Mouse (Mus musculus) mesoderm, embryonic 11.5 days (tissue): ENCODE data around the gene Fars2.
"Not testable (repeated sequence)": the region's sequence is repeated elsewhere in the genome, so short reads cannot be mapped to it uniquely, and the experiment has no call there.

Experiments
- DNase-seq: peaks from one replicate; pipeline ENCODE4 v3.0.0-alpha.2; 2012; ENCODE audit warnings: low read depth, low spot score

Fars2 gene

GRCm38 (mm10) chr13:36367712-36368491 lies 250.7 kb downstream of the Fars2 start:
- DNase-seq: no peak

DNA sequence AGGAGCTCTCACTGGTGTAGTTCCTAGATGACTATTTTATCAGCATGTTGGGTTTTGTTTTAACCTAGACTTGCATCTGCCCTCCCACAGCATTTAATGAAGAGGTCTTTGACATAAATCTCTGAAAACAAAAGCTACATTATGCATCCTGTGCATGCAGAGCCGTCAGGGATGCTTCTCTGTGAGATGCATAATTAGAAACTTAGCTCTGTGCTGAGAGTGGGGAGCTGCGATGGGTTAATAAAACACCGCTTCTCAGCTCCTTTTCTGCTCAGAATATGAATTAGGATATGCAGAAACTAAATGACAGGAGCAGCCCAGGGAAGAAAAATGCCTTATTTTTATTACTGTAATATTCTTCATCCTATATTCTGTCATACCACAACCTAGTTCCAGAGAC lies 251.6 kb downstream of the Fars2 start:
- DNase-seq: no peak

- DNase-seq: no peak
Observed at GRCm38 (mm10) chr13:36369400-36369799, 252.2 kb downstream of the Fars2 start.

GRCm38 (mm10) chr13:36383236-36383635 lies 266.0 kb downstream of the Fars2 start:
- DNase-seq: no peak

DNA sequence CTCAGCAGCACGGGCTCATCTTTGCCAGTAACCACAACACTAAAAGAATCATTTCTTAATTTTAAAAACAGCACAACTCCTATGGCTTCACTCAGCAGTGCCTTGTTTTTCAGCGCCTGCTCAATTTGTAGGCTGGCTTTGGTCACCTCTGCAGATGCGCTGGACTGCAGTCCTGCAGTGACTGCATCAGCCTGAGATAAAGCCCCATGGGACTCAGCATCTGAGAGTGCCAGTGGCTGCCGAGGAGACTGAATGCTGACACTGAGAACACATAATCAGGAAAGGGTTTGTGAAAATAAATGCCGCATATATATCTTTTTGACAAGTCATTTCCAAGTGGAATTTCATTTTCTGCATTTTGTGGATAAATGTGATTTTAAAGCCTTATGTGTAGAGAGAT lies 268.9 kb downstream of the Fars2 start:
- DNase-seq: no peak

GRCm38 (mm10) chr13:36391936-36392335 lies 274.7 kb downstream of the Fars2 start:
- no peak for DNase-seq

DNA sequence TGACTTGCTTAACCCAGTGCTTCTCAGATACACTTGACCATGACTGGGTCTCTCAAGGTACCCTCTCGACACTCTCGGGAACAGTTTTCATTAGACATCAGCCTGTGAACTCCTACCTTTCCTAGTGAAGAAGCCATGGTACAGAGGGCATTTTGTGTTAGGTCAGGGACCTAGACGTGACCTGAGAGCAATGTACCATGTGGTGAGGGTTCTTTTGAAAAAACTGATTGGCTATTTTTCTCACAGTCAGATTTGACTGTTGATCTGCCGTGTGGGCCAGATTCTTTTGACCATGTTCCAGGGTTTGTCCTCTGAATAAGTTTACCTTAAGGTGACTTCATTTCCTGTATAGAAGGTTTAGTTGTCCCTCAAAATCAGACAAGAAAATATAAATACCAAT lies 275.5 kb downstream of the Fars2 start:
- DNase-seq: no peak

GRCm38 (mm10) chr13:36401011-36401410 lies 283.8 kb downstream of the Fars2 start:
- no peak for DNase-seq

- no peak for DNase-seq
Observed at GRCm38 (mm10) chr13:36413276-36413675, 296.1 kb downstream of the Fars2 start.

DNA sequence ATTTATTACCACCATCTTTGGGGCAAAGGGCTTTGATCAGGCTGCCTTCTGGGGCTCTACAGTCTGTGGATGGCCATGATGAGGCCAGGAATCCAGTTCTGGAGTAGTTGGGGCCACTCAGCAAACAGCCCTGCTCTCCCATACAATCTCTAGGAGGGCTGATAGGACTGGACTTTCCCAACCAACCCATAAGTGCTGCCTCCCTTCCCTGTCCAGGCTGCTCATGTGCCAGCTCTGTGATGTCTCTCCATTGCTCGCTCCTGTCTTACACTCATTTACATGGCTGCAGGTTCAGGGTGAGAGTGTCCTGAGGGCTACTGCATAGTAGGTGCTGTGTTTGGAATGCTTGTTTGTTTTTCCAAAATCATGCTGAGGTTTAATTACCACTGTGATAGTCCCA lies 298.0 kb downstream of the Fars2 start:
- DNase-seq: no peak

- DNase-seq: no peak
Observed at GRCm38 (mm10) chr13:36416546-36416945, 299.3 kb downstream of the Fars2 start.

DNA sequence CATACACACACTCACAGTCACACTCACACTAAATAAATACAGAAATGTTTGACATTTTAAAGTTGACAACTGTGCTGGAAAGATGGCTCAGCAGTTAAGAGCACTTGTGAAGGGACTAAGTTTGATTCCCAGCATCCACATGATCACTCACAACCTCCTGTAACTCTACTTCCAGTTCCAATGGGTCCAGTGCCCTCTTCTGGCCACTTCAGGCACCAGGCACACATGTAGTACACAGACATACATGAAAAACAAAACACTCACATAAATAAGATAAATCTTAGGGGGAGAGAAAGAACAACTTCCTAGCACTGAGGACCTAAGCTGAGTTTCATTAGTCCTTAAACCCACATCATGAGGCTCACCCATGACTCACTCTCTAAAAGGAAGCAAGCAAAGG lies 302.1 kb downstream of the Fars2 start:
- DNase-seq: no peak

DNA sequence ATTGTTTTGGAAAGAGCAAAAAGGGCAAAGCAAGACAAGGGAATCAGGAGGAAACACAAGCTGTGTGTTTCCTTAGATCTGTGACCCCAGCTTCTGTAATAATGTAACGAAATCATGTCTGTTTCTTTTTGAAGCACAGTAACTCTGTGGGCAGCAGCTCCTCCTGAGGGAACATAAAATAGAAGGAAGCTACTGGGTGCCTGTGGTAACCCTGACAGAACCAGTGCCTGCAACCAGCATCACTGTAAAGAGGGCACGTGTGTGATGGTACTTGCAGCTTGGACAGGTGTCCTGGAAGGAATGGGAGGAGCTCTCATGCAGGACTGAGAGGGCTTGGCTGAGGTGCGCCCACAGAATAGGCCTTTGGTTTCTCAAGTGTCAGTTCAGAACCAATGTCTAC lies 305.2 kb downstream of the Fars2 start:
- no peak for DNase-seq

DNA sequence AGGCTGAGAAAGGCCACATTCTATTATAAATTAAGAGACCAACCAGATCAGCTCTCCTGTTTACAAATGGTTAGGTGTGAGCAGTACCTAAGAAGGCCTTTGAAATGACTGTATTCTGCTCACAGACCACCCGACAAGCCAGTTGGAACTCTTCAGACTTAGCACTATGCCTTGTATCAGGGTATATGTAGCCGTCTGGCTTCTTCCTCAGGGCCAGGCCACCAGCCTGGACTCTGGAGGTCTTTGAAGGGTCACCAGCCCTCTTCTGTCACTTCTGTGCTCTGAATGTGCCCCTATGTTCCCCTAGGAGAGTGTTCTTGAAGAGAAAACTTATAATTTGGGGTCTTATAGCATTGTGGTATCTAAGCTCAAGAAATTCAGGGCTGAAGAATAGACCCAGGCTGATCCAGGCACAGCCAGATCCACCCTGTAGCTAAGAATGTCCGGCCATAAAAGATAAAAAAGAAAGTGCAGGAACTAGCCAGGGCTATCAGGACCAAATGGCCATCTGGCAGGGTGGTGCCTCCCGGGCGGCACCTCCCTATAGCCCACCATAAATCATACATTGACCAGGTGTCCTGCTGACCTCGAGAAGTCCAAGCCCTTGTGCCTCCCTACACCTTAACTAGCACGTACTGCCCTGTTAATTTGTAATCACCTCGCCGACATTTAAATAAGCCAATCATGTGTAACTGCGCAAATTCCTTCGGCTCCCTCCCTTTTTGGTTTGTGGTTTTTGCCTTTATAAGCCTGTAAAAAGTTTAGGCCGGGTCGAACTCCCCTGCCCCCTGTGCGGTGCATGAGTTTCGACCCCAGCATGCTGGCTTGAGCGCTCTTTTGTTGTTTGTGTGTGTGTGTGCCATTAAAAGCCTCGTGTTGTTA lies 308.9 kb downstream of the Fars2 start:
- not testable (repeated sequence) for DNase-seq

DNA sequence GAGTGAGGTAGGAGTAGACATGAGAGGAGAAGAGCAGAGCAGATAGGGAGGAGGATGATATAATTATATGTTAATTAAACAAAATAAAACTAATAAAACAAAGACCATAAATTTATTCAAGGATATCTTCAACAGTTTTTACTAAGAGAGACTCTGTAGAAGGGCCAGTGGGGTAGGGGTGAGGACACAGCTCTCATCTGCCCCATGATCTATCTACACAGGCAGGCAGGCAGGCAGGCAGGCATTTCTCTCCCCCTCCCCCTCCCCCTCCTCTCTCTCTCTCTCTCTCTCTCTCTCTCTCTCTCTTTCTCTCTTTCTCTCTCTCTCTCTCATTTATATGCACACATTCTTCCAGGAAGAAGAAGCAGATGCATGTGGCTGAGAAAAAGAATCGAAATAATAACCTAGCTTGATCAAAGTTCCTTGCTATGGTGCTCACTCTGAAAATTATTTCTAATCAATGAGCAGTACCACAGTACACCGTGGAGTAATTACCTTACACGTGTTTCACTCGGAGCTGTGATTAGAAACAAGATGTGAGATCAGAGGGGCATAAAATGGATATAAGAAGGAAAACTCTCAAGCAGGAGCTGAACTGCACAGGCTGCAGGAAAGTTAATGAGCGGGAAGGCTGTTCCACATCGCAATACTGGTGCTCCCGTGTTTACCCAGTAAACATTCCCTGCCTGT lies 312.4 kb downstream of the Fars2 start:
- DNase-seq: no peak

DNA sequence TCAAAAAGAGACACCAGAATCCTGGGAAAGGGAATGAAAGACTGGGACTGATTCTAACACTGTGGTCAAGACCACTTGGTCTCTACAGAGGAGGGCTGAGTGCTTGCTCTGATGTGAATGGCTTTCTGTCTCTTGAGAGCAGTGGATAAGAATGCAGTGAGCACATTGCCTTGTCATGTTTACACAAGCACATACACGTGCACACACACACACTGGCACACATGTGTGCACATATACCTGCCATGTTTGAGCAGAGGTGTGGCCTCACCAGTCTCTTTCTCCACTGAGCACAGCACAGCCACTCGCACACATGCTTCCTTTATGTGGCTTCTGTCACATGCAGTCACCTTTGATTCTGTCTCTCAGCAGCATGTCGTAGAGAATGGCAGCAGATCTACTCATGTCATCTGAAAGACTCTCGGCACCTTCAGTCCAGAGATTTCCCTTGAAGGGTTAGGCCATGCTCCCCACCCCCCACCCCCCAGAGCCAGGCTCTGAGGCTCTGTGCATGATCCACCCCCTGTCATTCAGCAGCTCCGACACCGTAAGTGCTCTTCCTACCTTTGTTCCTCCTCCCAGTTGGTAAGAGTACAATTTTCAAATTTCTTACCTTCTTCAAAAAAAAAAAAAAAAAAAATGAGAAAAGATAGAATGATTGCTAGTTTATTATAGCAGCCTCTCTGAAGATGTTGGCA lies 313.4 kb downstream of the Fars2 start:
- DNase-seq: no peak

- DNase-seq: no peak
Observed at GRCm38 (mm10) chr13:36431974-36432518, 314.8 kb downstream of the Fars2 start.

- DNase-seq: no peak
Observed at GRCm38 (mm10) chr13:36444748-36445423, 327.7 kb downstream of the Fars2 start.

GRCm38 (mm10) chr13:36447947-36448346 lies 330.7 kb downstream of the Fars2 start:
- no peak for DNase-seq

DNA sequence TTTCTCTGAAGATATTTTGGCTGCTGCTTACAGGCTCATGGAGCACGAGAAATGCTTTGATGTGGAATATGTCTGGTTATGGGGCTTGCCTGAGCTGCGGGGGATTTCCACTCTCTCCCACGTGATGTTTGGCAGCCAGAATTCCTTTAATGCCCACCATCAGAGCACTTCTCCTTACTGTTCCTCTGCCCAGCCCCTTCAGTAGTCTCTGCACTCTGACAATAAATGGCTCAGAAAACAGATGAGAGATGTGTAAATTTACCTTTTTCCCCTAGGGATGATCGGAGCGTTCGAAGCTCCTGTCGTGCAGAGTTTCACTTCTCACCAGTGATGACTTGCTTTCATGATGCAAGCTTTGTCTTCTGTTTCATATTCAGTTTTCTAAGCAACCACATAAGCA lies 331.4 kb downstream of the Fars2 start:
- no peak for DNase-seq

DNA sequence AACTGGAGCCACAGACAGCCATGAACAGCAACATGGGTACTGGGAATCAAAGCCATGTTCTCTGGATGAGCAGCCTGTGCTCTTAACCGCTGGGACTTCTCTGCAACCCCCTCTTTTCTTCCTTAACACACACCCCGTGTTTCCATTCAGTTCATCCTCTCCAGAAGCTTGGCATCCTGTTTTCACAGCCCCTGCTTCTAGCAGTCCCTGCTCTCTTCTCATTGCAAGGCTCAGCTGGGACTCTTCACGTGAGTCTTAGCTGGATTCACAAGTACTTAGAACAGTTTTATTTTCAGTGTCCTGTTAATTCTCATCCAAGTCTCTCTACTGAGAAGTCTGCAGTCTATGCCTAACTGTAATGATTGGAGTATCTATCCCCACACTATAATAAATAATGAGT lies 334.2 kb downstream of the Fars2 start:
- DNase-seq: no peak
